Mouse (Mus musculus) limb, embryonic 14.5 days (tissue): ENCODE data around the gene Thrap3. TPM values are rescaled to one million over a fixed set of nuclear protein-coding genes. Genes with fewer than 3 reads are reported as not detected.

ENCODE experiments used
- ATAC-seq: fragments of 200-750 bp; cut with Nextera tagmentation; 2 replicates; pipeline ENCODE4 v1.8.0; 2017; ENCODE audit warnings: low read depth, moderate number of reproducible peaks, moderate TSS enrichment; ENCODE audit not compliant: low FRiP score
- DNase-seq: peaks from one replicate; pipeline ENCODE4 v3.0.0-alpha.2; 2015; ENCODE audit warnings: low spot score
- H3K27ac ChIP-seq: fragments of 300-500 bp; sonication (generic); replicated peaks from 2 replicates; pipeline ENCODE4 v1.5.1; 2014; ENCODE audit warnings: low read depth, mild to moderate bottlenecking, low read length, moderate library complexity, mixed read lengths
- H3K27me3 ChIP-seq: fragments of 300-500 bp; sonication (generic); 2 replicates; pipeline ENCODE4 v1.6.1; 2014; ENCODE audit warnings: low read length, mixed read lengths; ENCODE audit not compliant: control insufficient read depth, insufficient read depth
- H3K36me3 ChIP-seq: fragments of 300-500 bp; sonication (generic); 2 replicates; pipeline ENCODE4 v1.6.1; 2014; ENCODE audit warnings: mild to moderate bottlenecking, low read length, moderate library complexity, mixed read lengths; ENCODE audit not compliant: control insufficient read depth, insufficient read depth
- H3K4me1 ChIP-seq: fragments of 300-500 bp; sonication (generic); 2 replicates; pipeline ENCODE4 v1.6.1; 2014; ENCODE audit warnings: antibody characterized with exemption, low read length, mixed read lengths; ENCODE audit not compliant: control insufficient read depth, insufficient read depth
- H3K4me2 ChIP-seq: fragments of 300-500 bp; sonication (generic); replicated peaks from 2 replicates; pipeline ENCODE4 v1.6.1; 2014; ENCODE audit warnings: low read depth, mild to moderate bottlenecking, low read length, moderate library complexity; ENCODE audit not compliant: severe bottlenecking
- H3K4me3 ChIP-seq: fragments of 300-500 bp; sonication (generic); replicated peaks from 2 replicates; pipeline ENCODE4 v1.5.1; 2014; ENCODE audit warnings: low read length
- H3K9ac ChIP-seq: fragments of 300-500 bp; sonication (generic); 2 replicates; pipeline ENCODE4 v1.6.1; 2014; ENCODE audit warnings: mild to moderate bottlenecking, low read depth, low read length, moderate library complexity; ENCODE audit not compliant: severe bottlenecking
- H3K9me3 ChIP-seq: fragments of 300-500 bp; sonication (generic); 2 replicates; pipeline ENCODE4 v1.6.1; 2016; ENCODE audit warnings: low read length; ENCODE audit not compliant: control insufficient read depth
- POLR2A ChIP-seq: fragments of 200-500 bp; IDR thresholded peaks from 2 replicates; pipeline ENCODE4 v1.8.0; 2012; ENCODE audit warnings: inconsistent platforms, mild to moderate bottlenecking, moderate library complexity, borderline replicate concordance; ENCODE audit not compliant: insufficient read depth, insufficient read length; ENCODE audit errors: extremely low read depth
- WGBS: fragments of 180-500 bp; shearing (Covaris S2); extraction: QIAGEN DNeasy Blood & Tissue Kit; methylation state at CpG from one replicate; pipeline ENCODE4 v1.1.7; 2014; 5-methylcytosine and 5-hydroxymethylcytosine counted together
- polyA plus RNA-seq, 2 experiments: library from polyadenylated mRNA; depleted of rRNA in 1 of 2; stranded (reverse) in 1 of 2; unstranded in 1 of 2; fragments of >200 nt; fragmentation: Nextera tagmentation in 1 of 2; extraction: Ambion mirVana in 1 of 2; gene quantifications; 2 replicates each; pipeline versions ENCODE4 v1.2.1 to v1.2.3; 2012 to 2014

Gene Thrap3
- polyA plus RNA-seq, 2 experiments: 191 to 204 TPM

DNA sequence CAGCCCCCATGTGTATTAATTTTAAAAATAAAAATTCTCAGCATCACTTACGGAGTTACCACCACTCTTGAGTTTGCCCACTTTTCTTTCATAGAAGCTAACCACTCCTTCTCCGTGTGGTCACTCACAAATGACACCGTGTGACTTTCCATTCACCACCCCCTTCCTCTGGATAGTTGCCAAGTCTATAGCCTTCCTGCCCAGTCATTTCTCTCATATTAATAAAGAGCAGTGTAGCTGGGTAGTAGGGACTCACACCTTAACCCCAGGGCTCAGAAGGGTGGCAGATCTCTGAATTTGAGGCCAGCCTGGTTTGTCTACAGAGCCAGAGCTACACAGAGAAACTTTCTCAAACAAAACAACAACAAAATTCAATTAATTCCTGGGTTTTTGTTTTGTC, 5.1 kb downstream of the Thrap3 start:
- Histone ChIP-seq H3K4me3 (no peak overlapping the region), H3K36me3 (peaks cover 42% of the 10 kb centered on the region), H3K27me3 (no peaks in the 10 kb centered on the region), H3K4me2 (no peak overlapping the region), H3K4me1 (peaks cover 21% of the 10 kb centered on the region), H3K9me3 (no peaks in the 10 kb centered on the region), H3K9ac (no peak overlapping the region), H3K27ac (no peak overlapping the region)
- no peak for TF ChIP-seq POLR2A
- DNase-seq (no peak), ATAC-seq (no peak)
- WGBS: 77% methylated on average over 3 of the region's 3 CpGs

DNA sequence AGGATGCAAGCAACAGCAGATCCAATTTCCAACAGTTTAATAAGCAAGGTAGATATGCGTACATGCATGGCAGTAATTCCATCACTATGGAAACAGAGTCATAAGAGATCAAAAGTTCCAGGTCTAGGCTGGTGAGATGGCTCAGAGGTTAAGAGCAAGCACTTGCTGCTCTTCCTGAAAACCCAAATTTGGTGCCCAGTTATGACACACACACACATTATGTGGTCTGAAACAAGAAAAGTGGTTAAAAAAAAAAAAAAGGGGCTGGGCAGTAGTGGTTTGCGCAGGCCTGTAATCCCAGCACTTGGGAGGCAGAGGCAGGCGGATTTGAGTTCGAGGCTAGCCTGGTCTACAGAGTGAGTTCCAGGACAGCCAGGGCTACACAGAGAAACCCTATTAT, 7.6 kb downstream of the Thrap3 start:
- Histone ChIP-seq H3K4me2 (no peak overlapping the region), H3K27ac (no peak overlapping the region), H3K27me3 (no peaks in the 10 kb centered on the region), H3K9ac (no peak overlapping the region), H3K4me3 (no peak overlapping the region), H3K4me1 (peaks cover 9% of the 10 kb centered on the region), H3K36me3 (peaks cover 59% of the 10 kb centered on the region), H3K9me3 (no peaks in the 10 kb centered on the region)
- no peak for ATAC-seq
- no peak for TF ChIP-seq POLR2A
- DNase-seq: no peak
- WGBS: 92% methylated on average over 4 of the region's 4 CpGs

DNA sequence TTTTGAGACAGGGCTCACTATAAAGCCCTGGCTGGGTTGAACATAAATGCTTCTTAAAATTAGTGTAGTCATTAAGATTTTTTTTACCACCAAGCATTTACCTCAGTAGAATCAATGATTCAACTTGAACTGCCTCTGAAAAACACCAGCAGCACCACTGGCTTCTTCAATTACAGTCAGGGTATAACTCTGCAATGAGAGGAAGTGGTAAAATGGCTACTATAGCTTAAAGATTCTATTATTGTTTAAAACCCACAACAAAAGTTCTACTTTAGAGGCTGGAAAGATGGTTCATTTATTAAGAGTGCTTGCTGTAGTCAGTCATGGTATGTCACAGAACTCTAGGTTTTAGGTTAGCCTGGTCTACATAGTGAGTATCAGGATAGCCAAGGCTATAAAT, 8.3 kb downstream of the Thrap3 start:
- DNase-seq (no peak), ATAC-seq (no peak)
- TF ChIP-seq POLR2A: no peak
- Histone ChIP-seq H3K9ac (no peak overlapping the region), H3K4me3 (no peak overlapping the region), H3K9me3 (no peaks in the 10 kb centered on the region), H3K4me1 (peaks cover 4% of the 10 kb centered on the region; the same call in 1 of the 2 replicates), H3K27me3 (no peaks in the 10 kb centered on the region), H3K4me2 (no peak overlapping the region), H3K27ac (no peak overlapping the region), H3K36me3 (peaks cover 66% of the 10 kb centered on the region)

DNA sequence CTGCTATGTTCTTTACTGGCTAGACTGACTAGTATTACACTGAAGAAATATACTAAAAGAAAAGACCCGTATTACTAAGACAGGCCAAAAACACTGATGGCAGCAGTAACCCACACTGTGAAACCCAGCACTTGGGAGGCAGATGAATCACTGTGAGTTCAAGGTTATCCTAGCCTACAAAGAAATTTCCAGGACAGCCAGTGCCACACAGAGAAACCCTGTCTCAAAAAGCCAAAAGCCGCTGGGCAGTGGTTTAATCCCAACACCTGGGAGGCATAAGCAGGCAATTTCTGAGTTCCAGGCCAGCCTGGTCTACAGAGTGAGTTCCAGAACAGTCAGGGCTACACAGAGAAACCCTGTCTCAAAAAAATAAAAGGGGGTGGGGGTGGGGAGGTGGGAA, 11.9 kb downstream of the Thrap3 start:
- 92% methylated on average over 2 of the region's 2 CpGs for whole genome bisulfite sequencing
- Histone ChIP-seq H3K4me1 (no peaks in the 10 kb centered on the region), H3K9me3 (no peaks in the 10 kb centered on the region), H3K4me2 (no peak overlapping the region), H3K27me3 (no peaks in the 10 kb centered on the region), H3K36me3 (peaks cover 74% of the 10 kb centered on the region), H3K9ac (no peak overlapping the region), H3K4me3 (no peak overlapping the region), H3K27ac (no peak overlapping the region)
- no peak for DNase-seq
- no peak for TF ChIP-seq POLR2A
- ATAC-seq: no peak

DNA sequence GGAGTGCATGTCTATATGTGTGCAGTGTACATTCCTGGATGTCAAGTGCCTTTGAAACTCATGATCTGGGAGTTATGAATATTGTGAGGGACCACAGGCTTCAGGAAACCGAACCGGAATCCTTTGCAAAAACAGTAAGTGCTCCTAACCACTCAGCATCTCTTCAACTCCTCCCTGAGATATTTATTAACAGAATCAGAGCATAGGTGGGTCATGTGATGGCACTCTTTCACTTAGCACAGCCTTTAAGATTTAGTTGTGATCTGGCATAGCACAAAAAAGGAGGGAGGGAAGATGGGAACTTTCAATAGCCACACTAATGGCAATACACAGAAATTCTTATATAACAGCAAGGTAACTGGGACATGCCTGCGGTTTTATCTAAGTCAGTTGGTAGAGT, 15.5 kb downstream of the Thrap3 start:
- Histone ChIP-seq H3K27me3 (no peaks in the 10 kb centered on the region), H3K4me3 (no peak overlapping the region), H3K9me3 (no peaks in the 10 kb centered on the region), H3K4me1 (no peaks in the 10 kb centered on the region), H3K36me3 (peaks cover 72% of the 10 kb centered on the region), H3K4me2 (no peak overlapping the region), H3K9ac (no peak overlapping the region), H3K27ac (no peak overlapping the region)
- TF ChIP-seq POLR2A: no peak
- 87% methylated on average over 3 of the region's 3 CpGs for WGBS
- DNase-seq (no peak), ATAC-seq (no peak)

DNA sequence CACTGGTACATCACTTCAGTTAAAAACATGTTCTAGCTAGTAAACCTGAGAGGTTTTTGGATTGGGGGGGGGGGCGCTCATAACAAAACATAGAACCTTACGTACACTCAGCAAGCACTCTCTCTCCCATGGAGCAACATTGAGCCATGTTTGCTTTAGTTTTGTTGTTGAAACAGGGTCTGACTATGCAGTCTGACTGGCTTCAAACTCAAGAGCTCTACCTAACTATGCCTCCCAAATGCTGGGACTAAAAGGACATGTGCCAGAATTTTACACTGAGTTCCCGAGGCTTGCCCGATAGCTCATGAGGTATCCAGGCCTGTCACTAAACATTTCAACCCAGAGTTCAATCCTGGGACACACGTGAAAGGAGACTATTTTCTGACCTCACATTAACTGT, 19.5 kb downstream of the Thrap3 start:
- Histone ChIP-seq H3K36me3 (peaks cover 80% of the 10 kb centered on the region), H3K4me3 (no peak overlapping the region), H3K4me2 (no peak overlapping the region), H3K27me3 (no peaks in the 10 kb centered on the region), H3K9me3 (no peaks in the 10 kb centered on the region), H3K27ac (no peak overlapping the region), H3K4me1 (no peaks in the 10 kb centered on the region), H3K9ac (no peak overlapping the region)
- DNase-seq (no peak), ATAC-seq (no peak)
- 94% methylated on average over 5 of the region's 5 CpGs for WGBS
- no peak for TF ChIP-seq POLR2A
